Mouse (Mus musculus): ENCODE measurements around the gene Ina. TPM values are rescaled to one million over a fixed set of nuclear protein-coding genes. Genes with fewer than 3 reads are reported as not detected.
"Not testable (repeated sequence)": the region's sequence is repeated elsewhere in the genome, so short reads cannot be mapped to it uniquely, and the experiment has no call there.

Gene Ina
- polyA plus RNA-seq, 1 experiment from 2014 or later: 0.68 TPM

GRCm38 (mm10) chr19:46988231-46989087, 26.0 kb upstream of the Ina start:
- Histone ChIP-seq H3K9ac (no peak overlapping the region), H3K9me3 (no peaks in the 10 kb centered on the region), H3K4me2 (no peak overlapping the region), H3K27me3 (no peaks in the 10 kb centered on the region), H3K36me3 (no peaks in the 10 kb centered on the region), H3K27ac (no peak overlapping the region), H3K4me3 (no peak overlapping the region), H3K4me1 (peaks cover 7% of the 10 kb centered on the region; the same call in 1 of the 2 replicates)
- 51% methylated on average over 16 of the region's 16 CpGs for WGBS
- ATAC-seq (ENCODE audit: insufficient number of reproducible peaks, low FRiP score, low TSS enrichment, low read depth): no peak

- Histone ChIP-seq H3K27ac (no peak overlapping the region), H3K4me2 (no peak overlapping the region), H3K27me3 (no peaks in the 10 kb centered on the region), H3K36me3 (no peaks in the 10 kb centered on the region), H3K9me3 (no peaks in the 10 kb centered on the region), H3K9ac (no peak overlapping the region), H3K4me1 (peaks cover 3% of the 10 kb centered on the region; the same call in 1 of the 2 replicates), H3K4me3 (no peak overlapping the region)
- ATAC-seq (ENCODE audit: insufficient number of reproducible peaks, low FRiP score, low TSS enrichment, low read depth): no peak
- 61% methylated on average over 20 of the region's 20 CpGs for WGBS
Observed at GRCm38 (mm10) chr19:46989479-46990152, 24.9 kb upstream of the Ina start.

- no peaks in the 10 kb centered on the region for H3K27me3 ChIP-seq
- H3K4me2 ChIP-seq: no peak overlapping the region
- H3K9me3 ChIP-seq: no peaks in the 10 kb centered on the region
- peaks cover 3% of the 10 kb centered on the region; the same call in 1 of the 2 replicates for H3K4me1 ChIP-seq
- no peak overlapping the region for H3K27ac ChIP-seq
- no peak for ATAC-seq (ENCODE audit: insufficient number of reproducible peaks, low FRiP score, low TSS enrichment, low read depth)
- H3K36me3 ChIP-seq: no peaks in the 10 kb centered on the region
- no peak overlapping the region for H3K4me3 ChIP-seq
- no peak overlapping the region for H3K9ac ChIP-seq
- WGBS: 77% methylated on average over 3 of the region's 3 CpGs
Observed at GRCm38 (mm10) chr19:46990153-46990518, 24.4 kb upstream of the Ina start.

GRCm38 (mm10) chr19:46990625-46991024, 23.9 kb upstream of the Ina start:
- not testable (repeated sequence) for H3K27ac ChIP-seq; H3K36me3 ChIP-seq; H3K9ac ChIP-seq; H3K9me3 ChIP-seq; ATAC-seq (ENCODE audit: insufficient number of reproducible peaks, low FRiP score, low TSS enrichment, low read depth); H3K4me2 ChIP-seq; H3K4me1 ChIP-seq; H3K4me3 ChIP-seq; H3K27me3 ChIP-seq
- 72% methylated on average over 8 of the region's 8 CpGs for WGBS

- H3K36me3 ChIP-seq: no peaks in the 10 kb centered on the region
- 10% methylated on average over 5 of the region's 5 CpGs for WGBS
- no peak overlapping the region for H3K27ac ChIP-seq
- no peak overlapping the region for H3K4me2 ChIP-seq
- H3K4me1 ChIP-seq: peaks cover 3% of the 10 kb centered on the region; the same call in 1 of the 2 replicates
- no peaks in the 10 kb centered on the region for H3K9me3 ChIP-seq
- no peak overlapping the region for H3K4me3 ChIP-seq
- no peak for ATAC-seq (ENCODE audit: insufficient number of reproducible peaks, low FRiP score, low TSS enrichment, low read depth)
- H3K9ac ChIP-seq: no peak overlapping the region
- no peaks in the 10 kb centered on the region for H3K27me3 ChIP-seq
Observed at GRCm38 (mm10) chr19:46991145-46991544, 23.4 kb upstream of the Ina start.

GRCm38 (mm10) chr19:46992329-46992728, 22.2 kb upstream of the Ina start:
- not testable (repeated sequence) for H3K4me2 ChIP-seq; H3K27me3 ChIP-seq; ATAC-seq (ENCODE audit: insufficient number of reproducible peaks, low FRiP score, low TSS enrichment, low read depth); H3K27ac ChIP-seq; H3K4me1 ChIP-seq; H3K9me3 ChIP-seq; H3K4me3 ChIP-seq; H3K36me3 ChIP-seq; H3K9ac ChIP-seq
- WGBS: 61% methylated on average over 4 of the region's 4 CpGs

GRCm38 (mm10) chr19:46996095-46996494, 18.4 kb upstream of the Ina start:
- Histone ChIP-seq H3K4me1 (no peaks in the 10 kb centered on the region), H3K27me3 (no peaks in the 10 kb centered on the region), H3K27ac (no peak overlapping the region), H3K9ac (no peak overlapping the region), H3K4me2 (no peak overlapping the region), H3K36me3 (no peaks in the 10 kb centered on the region), H3K9me3 (no peaks in the 10 kb centered on the region), H3K4me3 (no peak overlapping the region)
- ATAC-seq (ENCODE audit: insufficient number of reproducible peaks, low FRiP score, low TSS enrichment, low read depth): no peak
- WGBS: 68% methylated on average over 9 of the region's 9 CpGs

- 71% methylated on average over 8 of the region's 8 CpGs for WGBS
- no peaks in the 10 kb centered on the region for H3K9me3 ChIP-seq
Observed at GRCm38 (mm10) chr19:46998168-46998870, 16.2 kb upstream of the Ina start.

GRCm38 (mm10) chr19:46998953-46999352, 15.5 kb upstream of the Ina start:
- ATAC-seq (ENCODE audit: insufficient number of reproducible peaks, low FRiP score, low TSS enrichment, low read depth): no peak
- Histone ChIP-seq H3K27ac (no peak overlapping the region), H3K36me3 (no peaks in the 10 kb centered on the region), H3K4me1 (no peaks in the 10 kb centered on the region), H3K9me3 (no peaks in the 10 kb centered on the region), H3K4me2 (no peak overlapping the region), H3K4me3 (no peak overlapping the region), H3K27me3 (no peaks in the 10 kb centered on the region), H3K9ac (no peak overlapping the region)
- WGBS: 78% methylated on average over 4 of the region's 4 CpGs

More at GRCm38 (mm10) chr19:46998168-46998870, 16.2 kb upstream of the Ina start:
- H3K4me1 ChIP-seq: no peaks in the 10 kb centered on the region
- ATAC-seq (ENCODE audit: insufficient number of reproducible peaks, low FRiP score, low TSS enrichment, low read depth): no peak
- no peak overlapping the region for H3K4me2 ChIP-seq
- H3K27ac ChIP-seq: no peak overlapping the region
- no peaks in the 10 kb centered on the region for H3K27me3 ChIP-seq
- H3K36me3 ChIP-seq: no peaks in the 10 kb centered on the region
- no peak overlapping the region for H3K9ac ChIP-seq
- H3K4me3 ChIP-seq: no peak overlapping the region

GRCm38 (mm10) chr19:46999753-47000152, 14.7 kb upstream of the Ina start:
- Histone ChIP-seq H3K9me3 (no peaks in the 10 kb centered on the region), H3K4me3 (no peak overlapping the region), H3K4me2 (no peak overlapping the region), H3K27me3 (no peaks in the 10 kb centered on the region), H3K36me3 (no peaks in the 10 kb centered on the region), H3K4me1 (no peaks in the 10 kb centered on the region), H3K27ac (no peak overlapping the region), H3K9ac (no peak overlapping the region)
- ATAC-seq (ENCODE audit: insufficient number of reproducible peaks, low FRiP score, low TSS enrichment, low read depth): no peak
- WGBS: 77% methylated on average over 6 of the region's 6 CpGs

- not testable (repeated sequence) for H3K4me2 ChIP-seq; H3K27ac ChIP-seq; ATAC-seq (ENCODE audit: insufficient number of reproducible peaks, low FRiP score, low TSS enrichment, low read depth); H3K9ac ChIP-seq; H3K36me3 ChIP-seq; H3K27me3 ChIP-seq; H3K4me1 ChIP-seq; H3K9me3 ChIP-seq; H3K4me3 ChIP-seq
- WGBS: 79% methylated on average over 2 of the region's 3 CpGs
Observed at GRCm38 (mm10) chr19:47000357-47000756, 14.1 kb upstream of the Ina start.
